8 mouse cellular contexts compared by ENCODE assay signal in genomic region chr11:70227126-70227525, GRCm38 (mm10). TPM values are rescaled to one million over a fixed set of nuclear protein-coding genes. Genes with fewer than 3 reads are reported as not detected.
A peak's percentile ranks its signal among the peaks of the same experiment; 100 is the strongest.
DNase-seq lines count a peak whose midpoint lies in the region; ATAC-seq and TF ChIP-seq lines count a peak whose summit lies in the region.

No protein-coding gene starts in this region.

- ATAC-seq in heart, embryonic 11.5 days (replicated peaks; ENCODE audit: insufficient number of reproducible peaks, low FRiP score, low TSS enrichment): no peak
- ATAC-seq in heart, embryonic 16.5 days (replicated peaks; ENCODE audit: extremely low read depth, insufficient read depth, low FRiP score): no peak
- no peak for ATAC-seq in liver, embryonic 16.5 days (ENCODE audit: low read depth)
- no peak for ATAC-seq in monocyte, adult 5-6 weeks (replicated peaks; ENCODE audit: insufficient number of reproducible peaks, low FRiP score, low TSS enrichment, poor library complexity, severe bottlenecking)
- ATAC-seq in cerebellum, adult (ENCODE audit: insufficient number of reproducible peaks, low FRiP score, low TSS enrichment): no peak

- H3K4me2 ChIP-seq in heart, embryonic 11.5 days: peak overlapping the region; percentile 68
- H3K4me2 ChIP-seq in heart, embryonic 16.5 days (ENCODE audit: low read depth, low read length): peak overlapping the region; percentile 59
- peak overlapping the region; percentile 50 for H3K4me2 ChIP-seq in liver, embryonic 16.5 days (ENCODE audit: low read depth, low read length)

- H3K4me3 ChIP-seq in heart, embryonic 11.5 days (ENCODE audit: low read depth, low read length): peak overlapping the region; percentile 48
- H3K4me3 ChIP-seq in heart, embryonic 16.5 days (ENCODE audit: low read length): peak overlapping the region; percentile 51
- H3K4me3 ChIP-seq in liver, embryonic 16.5 days (ENCODE audit: low read depth, low read length): no peak overlapping the region; the same call in 1 of the 2 replicates

- no peaks in the 10 kb centered on the region for H3K36me3 ChIP-seq in heart, embryonic 11.5 days (ENCODE audit: control insufficient read depth, insufficient read depth, low read length)
- H3K36me3 ChIP-seq in heart, embryonic 16.5 days (ENCODE audit: control insufficient read depth, insufficient read depth): no peaks in the 10 kb centered on the region
- no peaks in the 10 kb centered on the region for H3K36me3 ChIP-seq in liver, embryonic 16.5 days (ENCODE audit: control insufficient read depth, insufficient read depth)

- no peaks in the 10 kb centered on the region for H3K9me3 ChIP-seq in heart, embryonic 11.5 days (replicated peaks; ENCODE audit: control insufficient read depth, low read length)
- no peaks in the 10 kb centered on the region for H3K9me3 ChIP-seq in heart, embryonic 16.5 days (replicated peaks; ENCODE audit: control insufficient read depth, low read length)
- H3K9me3 ChIP-seq in liver, embryonic 16.5 days (replicated peaks; ENCODE audit: control insufficient read depth, low read length): no peaks in the 10 kb centered on the region

- H3K27ac ChIP-seq in heart, embryonic 11.5 days (ENCODE audit: low read depth, low read length): 0 out of 2 replicates have a peak overlapping the region, but pooled peaks have one; percentile 18
- H3K27ac ChIP-seq in heart, embryonic 16.5 days (ENCODE audit: low read length): peak overlapping the region; percentile 17; the same call in 1 of the 2 replicates
- no peak overlapping the region for H3K27ac ChIP-seq in liver, embryonic 16.5 days (ENCODE audit: low read length)

- intact Hi-C loops in heart, postnatal 10 days (cut with DNase I): no loop called here

- H3K4me1 ChIP-seq in heart, embryonic 11.5 days (ENCODE audit: control insufficient read depth, insufficient read depth, low read length): peaks cover 43% of the 10 kb centered on the region
- H3K4me1 ChIP-seq in heart, embryonic 16.5 days (ENCODE audit: control insufficient read depth, insufficient read depth, low read length): peaks cover 17% of the 10 kb centered on the region
- peaks cover 65% of the 10 kb centered on the region for H3K4me1 ChIP-seq in liver, embryonic 16.5 days (ENCODE audit: control insufficient read depth, low read depth, low read length)

- peaks cover 55% of the 10 kb centered on the region for H3K27me3 ChIP-seq in heart, embryonic 11.5 days (ENCODE audit: control insufficient read depth, insufficient read depth, low read length)
- peaks cover 41% of the 10 kb centered on the region for H3K27me3 ChIP-seq in heart, embryonic 16.5 days (ENCODE audit: control insufficient read depth, insufficient read depth, low read length)
- H3K27me3 ChIP-seq in liver, embryonic 16.5 days (ENCODE audit: control insufficient read depth, insufficient read depth, low read depth, low read length): peaks cover 34% of the 10 kb centered on the region

- no peak for TF ChIP-seq CTCF in brain, embryonic 14.5 days (IDR thresholded peaks at IDR 0.05; ENCODE audit: borderline replicate concordance, extremely low read depth, insufficient read depth, insufficient read length)

- peak overlapping the region; percentile 34 for H3K9ac ChIP-seq in heart, embryonic 11.5 days (ENCODE audit: low read depth, low read length)
- H3K9ac ChIP-seq in heart, embryonic 16.5 days (ENCODE audit: low read length): peak overlapping the region; percentile 56
- H3K9ac ChIP-seq in liver, embryonic 16.5 days (ENCODE audit: low read depth, low read length): no peak overlapping the region

- WGBS in heart, embryonic 11.5 days (ENCODE audit: insufficient replicate concordance): 26% methylated on average over 5 of the region's 5 CpGs
- WGBS in heart, embryonic 16.5 days: 27% methylated on average over 5 of the region's 5 CpGs
- 42% methylated on average over 5 of the region's 5 CpGs for whole genome bisulfite sequencing in liver, embryonic 16.5 days (ENCODE audit: insufficient replicate concordance)

- DNase-seq in heart, postnatal 10 days: no peak
- peak; percentile 63 for DNase-seq in brain, embryonic 14.5 days (ENCODE audit: low read depth)
- DNase-seq in gastrocnemius, adult 8-10 months (ENCODE audit: low spot score in 2 of 2): no peak

- TF ChIP-seq POLR2A in brain, embryonic 14.5 days (IDR thresholded peaks at IDR 0.05; ENCODE audit: borderline replicate concordance, extremely low read depth, insufficient read depth, insufficient read length, poor library complexity, severe bottlenecking): no peak

RNA-seq across cellular contexts. Expression of gene Bcl6b, which starts 2.5 kb away (rescaled TPM):
- polyA plus RNA-seq in heart, embryonic 11.5 days (2014; fragmentation: Nextera tagmentation; extraction: Ambion mirVana): 11.9 and 13.0 TPM in 2 replicates
- total RNA-seq in heart, postnatal 10 days (2021): 10 to 100 TPM; 54.7 to 55.5 TPM
- 4.5 and 5.9 TPM in 2 replicates for polyA plus RNA-seq in brain, embryonic 14.5 days (2012; rRNA removed)
- 18.1 and 20.2 TPM in 2 replicates for polyA plus RNA-seq in heart, embryonic 16.5 days (2015; fragmentation: Nextera tagmentation; extraction: Ambion mirVana)
- polyA plus RNA-seq in liver, embryonic 16.5 days (2015; fragmentation: Nextera tagmentation; extraction: Ambion mirVana): 2.1 and 2.3 TPM in 2 replicates
- total RNA-seq in monocyte, adult 5-6 weeks (2017): not detected in 3 replicates
- total RNA-seq in gastrocnemius, adult 8-10 months (2022): 1 to 10 TPM; 1.2 to 3.9 (median 2.3) TPM

RNA-seq across cellular contexts. Expression of gene Slc16a13, which starts 6.3 kb away (rescaled TPM):
- polyA plus RNA-seq in heart, embryonic 11.5 days (2014; fragmentation: Nextera tagmentation; extraction: Ambion mirVana): 7.6 and 7.8 TPM in 2 replicates
- total RNA-seq in heart, postnatal 10 days (2021): 1 to 10 TPM; 5.2 to 6.8 TPM
- polyA plus RNA-seq in brain, embryonic 14.5 days (2012; rRNA removed): 13.9 and 15.1 TPM in 2 replicates
- polyA plus RNA-seq in heart, embryonic 16.5 days (2015; fragmentation: Nextera tagmentation; extraction: Ambion mirVana): 5.0 and 5.6 TPM in 2 replicates
- polyA plus RNA-seq in liver, embryonic 16.5 days (2015; fragmentation: Nextera tagmentation; extraction: Ambion mirVana): 2.6 and 4.3 TPM in 2 replicates
- total RNA-seq in monocyte, adult 5-6 weeks (2017): 1.9 to 11.0 TPM (median 3.1 TPM) in 3 replicates
- total RNA-seq in gastrocnemius, adult 8-10 months (2022): under 1 TPM; 0.13 to 0.89 (median 0.35) TPM

RNA-seq across cellular contexts. Expression of gene 0610010K14Rik, which starts 10.6 kb away (rescaled TPM):
- polyA plus RNA-seq in heart, embryonic 11.5 days (2014; fragmentation: Nextera tagmentation; extraction: Ambion mirVana): 129 and 132 TPM in 2 replicates
- total RNA-seq in heart, postnatal 10 days (2021): 10 to 100 TPM; 54.8 to 60.8 TPM
- polyA plus RNA-seq in brain, embryonic 14.5 days (2012; rRNA removed): 153 and 207 TPM in 2 replicates
- polyA plus RNA-seq in heart, embryonic 16.5 days (2015; fragmentation: Nextera tagmentation; extraction: Ambion mirVana): 116 and 121 TPM in 2 replicates
- polyA plus RNA-seq in liver, embryonic 16.5 days (2015; fragmentation: Nextera tagmentation; extraction: Ambion mirVana): 53.9 and 54.5 TPM in 2 replicates
- 8.1 to 28.1 TPM (median 18.3 TPM) in 3 replicates for total RNA-seq in monocyte, adult 5-6 weeks (2017)
- total RNA-seq in gastrocnemius, adult 8-10 months (2022): 10 to 100 TPM; 29.8 to 36.3 (median 35.5) TPM

RNA-seq across cellular contexts. Expression of gene Gm21988, which starts 12.5 kb away (rescaled TPM):
- 7.7 and 9.3 TPM in 2 replicates for polyA plus RNA-seq in heart, embryonic 11.5 days (2014; fragmentation: Nextera tagmentation; extraction: Ambion mirVana)
- 1 to 10 TPM; 3.3 to 3.4 TPM for total RNA-seq in heart, postnatal 10 days (2021)
- polyA plus RNA-seq in brain, embryonic 14.5 days (2012; rRNA removed): 14.8 and 18.0 TPM in 2 replicates
- polyA plus RNA-seq in heart, embryonic 16.5 days (2015; fragmentation: Nextera tagmentation; extraction: Ambion mirVana): 8.2 and 9.0 TPM in 2 replicates
- polyA plus RNA-seq in liver, embryonic 16.5 days (2015; fragmentation: Nextera tagmentation; extraction: Ambion mirVana): 3.4 and 4.3 TPM in 2 replicates
- total RNA-seq in monocyte, adult 5-6 weeks (2017): 3.3 to 5.8 TPM in 2 of 3 replicates, not detected in the other
- total RNA-seq in gastrocnemius, adult 8-10 months (2022): 1 to 10 TPM; 1.6 to 3.3 (median 3.0) TPM

RNA-seq across cellular contexts. Expression of gene Rnasek, which starts 12.5 kb away (rescaled TPM):
- polyA plus RNA-seq in heart, embryonic 11.5 days (2014; fragmentation: Nextera tagmentation; extraction: Ambion mirVana): 170 and 183 TPM in 2 replicates
- 100 to 1,000 TPM in 1 of 2 experiments, 10 to 100 TPM in 1; 96.4 to 102 TPM for total RNA-seq in heart, postnatal 10 days (2021)
- polyA plus RNA-seq in brain, embryonic 14.5 days (2012; rRNA removed): 106 and 125 TPM in 2 replicates
- 218 and 227 TPM in 2 replicates for polyA plus RNA-seq in heart, embryonic 16.5 days (2015; fragmentation: Nextera tagmentation; extraction: Ambion mirVana)
- 146 and 159 TPM in 2 replicates for polyA plus RNA-seq in liver, embryonic 16.5 days (2015; fragmentation: Nextera tagmentation; extraction: Ambion mirVana)
- 17.5 to 31.1 TPM (median 23.2 TPM) in 3 replicates for total RNA-seq in monocyte, adult 5-6 weeks (2017)
- 100 to 1,000 TPM in 3 of 4 experiments, 10 to 100 TPM in 1; 92.8 to 127 (median 113) TPM for total RNA-seq in gastrocnemius, adult 8-10 months (2022)
